Mouse (Mus musculus): ENCODE measurements around the gene Cops7b. TPM values are rescaled to one million over a fixed set of nuclear protein-coding genes. Genes with fewer than 3 reads are reported as not detected.

The Cops7b gene
- polyA plus RNA-seq, 1 experiment from 2014 or later, result 32.6 TPM

- H3K27me3 ChIP-seq (replicated peaks), result no peaks in the 10 kb centered on the region
- H3K36me3 ChIP-seq, result peaks cover 23% of the 10 kb centered on the region
- no peak overlapping the region for H3K9ac ChIP-seq
- WGBS, result 71% methylated on average over 2 of the region's 2 CpGs
- no peaks in the 10 kb centered on the region for H3K9me3 ChIP-seq (replicated peaks)
- H3K4me1 ChIP-seq (replicated peaks), result peaks cover 9% of the 10 kb centered on the region; the same call in 1 of the 2 replicates
- H3K27ac ChIP-seq (ENCODE audit: poor library complexity, severe bottlenecking), result no peak overlapping the region
- no peak overlapping the region for H3K4me2 ChIP-seq
- ATAC-seq (ENCODE audit: insufficient number of reproducible peaks, low FRiP score), result no peak
- no peak overlapping the region for H3K4me3 ChIP-seq
Observed at GRCm38 (mm10) chr1:86562663-86563062, 20.0 kb upstream of the Cops7b start.

GRCm38 (mm10) chr1:86568409-86568808 is 14.3 kb upstream of the Cops7b start:
- Histone ChIP-seq H3K27me3 (replicated peaks) (no peaks in the 10 kb centered on the region), H3K9me3 (replicated peaks) (no peaks in the 10 kb centered on the region), H3K36me3 (peaks cover 12% of the 10 kb centered on the region), H3K4me2 (no peak overlapping the region), H3K4me1 (replicated peaks) (no peaks in the 10 kb centered on the region; the same call in 1 of the 2 replicates), H3K4me3 (no peak overlapping the region), H3K9ac (no peak overlapping the region), H3K27ac (ENCODE audit: poor library complexity, severe bottlenecking) (no peak overlapping the region)
- ATAC-seq (ENCODE audit: insufficient number of reproducible peaks, low FRiP score), result no peak
- 75% methylated on average over 2 of the region's 2 CpGs for WGBS

GRCm38 (mm10) chr1:86569292-86569860 is 13.3 kb upstream of the Cops7b start:
- Histone ChIP-seq H3K4me3 (no peak overlapping the region), H3K4me1 (replicated peaks) (no peaks in the 10 kb centered on the region; the same call in 1 of the 2 replicates), H3K36me3 (peaks cover 6% of the 10 kb centered on the region), H3K9me3 (replicated peaks) (no peaks in the 10 kb centered on the region), H3K27me3 (replicated peaks) (no peaks in the 10 kb centered on the region), H3K9ac (no peak overlapping the region), H3K4me2 (no peak overlapping the region), H3K27ac (ENCODE audit: poor library complexity, severe bottlenecking) (no peak overlapping the region)
- ATAC-seq (ENCODE audit: insufficient number of reproducible peaks, low FRiP score), result no peak
- 94% methylated on average over 2 of the region's 2 CpGs for WGBS

- Histone ChIP-seq H3K4me1 (replicated peaks) (no peaks in the 10 kb centered on the region; the same call in 1 of the 2 replicates), H3K9ac (no peak overlapping the region), H3K9me3 (replicated peaks) (no peaks in the 10 kb centered on the region), H3K27me3 (replicated peaks) (no peaks in the 10 kb centered on the region), H3K36me3 (peaks cover 6% of the 10 kb centered on the region), H3K4me2 (no peak overlapping the region), H3K4me3 (no peak overlapping the region), H3K27ac (ENCODE audit: poor library complexity, severe bottlenecking) (no peak overlapping the region)
- ATAC-seq (ENCODE audit: insufficient number of reproducible peaks, low FRiP score), result no peak
- 89% methylated on average over 2 of the region's 2 CpGs for WGBS
Observed at GRCm38 (mm10) chr1:86571381-86571780, 11.3 kb upstream of the Cops7b start.

GRCm38 (mm10) chr1:86571941-86572340 is 10.8 kb upstream of the Cops7b start:
- Histone ChIP-seq H3K27me3 (replicated peaks) (no peaks in the 10 kb centered on the region), H3K27ac (ENCODE audit: poor library complexity, severe bottlenecking) (no peak overlapping the region), H3K9me3 (replicated peaks) (no peaks in the 10 kb centered on the region), H3K9ac (no peak overlapping the region), H3K4me2 (no peak overlapping the region), H3K4me1 (replicated peaks) (no peaks in the 10 kb centered on the region; the same call in 1 of the 2 replicates), H3K4me3 (no peak overlapping the region), H3K36me3 (peaks cover 6% of the 10 kb centered on the region)
- 23% methylated on average over 4 of the region's 4 CpGs for WGBS
- ATAC-seq (ENCODE audit: insufficient number of reproducible peaks, low FRiP score), result no peak

GRCm38 (mm10) chr1:86580426-86580825 is 2.3 kb upstream of the Cops7b start:
- Histone ChIP-seq H3K4me1 (replicated peaks) (peaks cover 11% of the 10 kb centered on the region), H3K36me3 (0 out of 2 replicates have a peak, but pooled peaks cover 3% of the 10 kb centered on the region), H3K4me3 (no peak overlapping the region), H3K9ac (no peak overlapping the region), H3K27me3 (replicated peaks) (no peaks in the 10 kb centered on the region), H3K27ac (ENCODE audit: poor library complexity, severe bottlenecking) (no peak overlapping the region), H3K9me3 (replicated peaks) (no peaks in the 10 kb centered on the region), H3K4me2 (no peak overlapping the region)
- 77% methylated on average over 6 of the region's 6 CpGs for WGBS
- ATAC-seq (ENCODE audit: insufficient number of reproducible peaks, low FRiP score), result no peak

GRCm38 (mm10) chr1:86581692-86582450 is 833 bp upstream of the Cops7b start:
- H3K27me3 ChIP-seq (replicated peaks), result no peaks in the 10 kb centered on the region
- H3K4me2 ChIP-seq, result peak overlapping the region; percentile 89
- peak; percentile 82 for ATAC-seq (ENCODE audit: insufficient number of reproducible peaks, low FRiP score)
- H3K9me3 ChIP-seq (replicated peaks), result no peaks in the 10 kb centered on the region
- peak overlapping the region; percentile 41; the same call in 1 of the 2 replicates for H3K27ac ChIP-seq (ENCODE audit: poor library complexity, severe bottlenecking)
- WGBS, result 1% methylated on average over 37 of the region's 38 CpGs
- peak overlapping the region; percentile 93 for H3K9ac ChIP-seq
- H3K4me3 ChIP-seq, result peak overlapping the region; percentile 90
- peaks cover 13% of the 10 kb centered on the region for H3K4me1 ChIP-seq (replicated peaks)
- H3K36me3 ChIP-seq, result 0 out of 2 replicates have a peak, but pooled peaks cover 3% of the 10 kb centered on the region

- Histone ChIP-seq H3K4me3 (no peak overlapping the region), H3K36me3 (0 out of 2 replicates have a peak, but pooled peaks cover 3% of the 10 kb centered on the region), H3K27me3 (replicated peaks) (no peaks in the 10 kb centered on the region), H3K4me2 (no peak overlapping the region), H3K9ac (no peak overlapping the region), H3K27ac (ENCODE audit: poor library complexity, severe bottlenecking) (no peak overlapping the region), H3K4me1 (replicated peaks) (peaks cover 20% of the 10 kb centered on the region), H3K9me3 (replicated peaks) (no peaks in the 10 kb centered on the region)
- ATAC-seq (ENCODE audit: insufficient number of reproducible peaks, low FRiP score), result no peak
- WGBS, result 52% methylated on average over 2 of the region's 2 CpGs
Observed at GRCm38 (mm10) chr1:86583709-86584108, 1.0 kb downstream of the Cops7b start.

- Histone ChIP-seq H3K4me1 (replicated peaks) (peaks cover 10% of the 10 kb centered on the region), H3K36me3 (peaks cover 27% of the 10 kb centered on the region), H3K4me2 (peak overlapping the region; percentile 79), H3K27me3 (replicated peaks) (no peaks in the 10 kb centered on the region), H3K4me3 (peak overlapping the region; percentile 84), H3K27ac (ENCODE audit: poor library complexity, severe bottlenecking) (no peak overlapping the region), H3K9me3 (replicated peaks) (no peaks in the 10 kb centered on the region), H3K9ac (peak overlapping the region; percentile 81)
- under 1% methylated on average over 26 of the region's 26 CpGs for WGBS
- peak; percentile 28; the same call in 1 of the 2 replicates for ATAC-seq (ENCODE audit: insufficient number of reproducible peaks, low FRiP score)
Observed at GRCm38 (mm10) chr1:86586992-86587391, 4.3 kb downstream of the Cops7b start.

- no peak for ATAC-seq (ENCODE audit: insufficient number of reproducible peaks, low FRiP score)
- Histone ChIP-seq H3K27ac (ENCODE audit: poor library complexity, severe bottlenecking) (no peak overlapping the region), H3K9me3 (replicated peaks) (no peaks in the 10 kb centered on the region), H3K36me3 (peaks cover 78% of the 10 kb centered on the region), H3K4me1 (replicated peaks) (no peaks in the 10 kb centered on the region), H3K27me3 (replicated peaks) (no peaks in the 10 kb centered on the region), H3K9ac (no peak overlapping the region), H3K4me2 (no peak overlapping the region), H3K4me3 (no peak overlapping the region)
- 87% methylated on average over 7 of the region's 7 CpGs for whole genome bisulfite sequencing
Observed at GRCm38 (mm10) chr1:86594539-86594938, 11.8 kb downstream of the Cops7b start.

- Histone ChIP-seq H3K9me3 (replicated peaks) (no peaks in the 10 kb centered on the region), H3K9ac (no peak overlapping the region), H3K4me3 (no peak overlapping the region), H3K4me1 (replicated peaks) (no peaks in the 10 kb centered on the region), H3K27me3 (replicated peaks) (no peaks in the 10 kb centered on the region), H3K27ac (ENCODE audit: poor library complexity, severe bottlenecking) (no peak overlapping the region), H3K4me2 (no peak overlapping the region), H3K36me3 (peaks cover 76% of the 10 kb centered on the region)
- ATAC-seq (ENCODE audit: insufficient number of reproducible peaks, low FRiP score), result no peak
- WGBS, result 90% methylated on average over 6 of the region's 6 CpGs
Observed at GRCm38 (mm10) chr1:86595315-86595714, 12.6 kb downstream of the Cops7b start.
